Mouse (Mus musculus): ENCODE results near the gene Hdac7.

GRCm38 (mm10) chr15:97794268-97794667 is 50.0 kb downstream of the Hdac7 start:
- TF ChIP-seq CTCF (IDR thresholded peaks at IDR 0.05) (peak; percentile 65), POLR2A (IDR thresholded peaks at IDR 0.05; ENCODE audit: insufficient read depth, low read depth, low read length) (no peak), EP300 (IDR thresholded peaks at IDR 0.05; ENCODE audit: insufficient read depth, low read depth, low read length) (no peak)
